Mouse (Mus musculus) CH12.LX (cell line): ENCODE results near the gene Pglyrp2. TPM values are rescaled to one million over a fixed set of nuclear protein-coding genes. Genes with fewer than 3 reads are reported as not detected.

ENCODE experiments used
- DNase-seq: peaks from one replicate; pipeline ENCODE4 v3.0.0-alpha.2; 2013; ENCODE audit errors: extremely low read depth
- H3K27ac ChIP-seq: 2 replicates; pipeline ENCODE4 v1.5.1; 2012; ENCODE audit warnings: low read depth, mild to moderate bottlenecking, control low read depth, moderate library complexity; ENCODE audit not compliant: insufficient read depth
- H3K27me3 ChIP-seq: replicated peaks from 2 replicates; pipeline ENCODE3; 2012; ENCODE audit warnings: inconsistent platforms
- H3K36me3 ChIP-seq, 2 experiments: replicated peaks in 1 of 2; 2 replicates each; pipeline versions ENCODE3 to v1.6.1; 2012; ENCODE audit warnings: inconsistent platforms in 1 of 2, low read length in 1 of 2, mild to moderate bottlenecking in 1 of 2, mixed read lengths in 1 of 2, moderate library complexity in 1 of 2; ENCODE audit not compliant: control insufficient read depth in 1 of 2, insufficient read depth in 1 of 2
- H3K4me1 ChIP-seq, 2 experiments: 2 replicates each; pipeline ENCODE4 v1.6.1; 2012; ENCODE audit warnings: inconsistent platforms in 1 of 2, moderate library complexity in 1 of 2; ENCODE audit not compliant: insufficient read depth in 2 of 2, control insufficient read depth in 1 of 2
- H3K4me2 ChIP-seq: 2 replicates; pipeline ENCODE4 v1.6.1; 2012; ENCODE audit warnings: low read depth, mild to moderate bottlenecking, control low read depth; ENCODE audit not compliant: poor library complexity, insufficient read depth, severe bottlenecking
- H3K4me3 ChIP-seq, 3 experiments: fragments of 150-350 bp in 1 of 3; sonication (generic) in 1 of 3; replicated peaks in 1 of 3; 2 replicates each; pipeline versions ENCODE3 to v1.5.1; 2011 to 2012; ENCODE audit warnings: low read depth in 2 of 3, low read length in 2 of 3, mild to moderate bottlenecking in 2 of 3, moderate library complexity in 2 of 3, control low read depth in 1 of 3, improper control_type of control experiment in 1 of 3, inconsistent platforms in 1 of 3, mixed read lengths in 1 of 3; ENCODE audit not compliant: poor library complexity in 1 of 3
- H3K79me2 ChIP-seq: replicated peaks from 2 replicates; pipeline ENCODE4 v1.6.1; 2012; ENCODE audit warnings: mild to moderate bottlenecking, moderate library complexity; ENCODE audit not compliant: control insufficient read depth, poor library complexity, insufficient read depth, severe bottlenecking; ENCODE audit errors: extremely low read depth
- H3K9ac ChIP-seq: 2 replicates; pipeline ENCODE4 v1.6.1; 2012; ENCODE audit warnings: low read depth, mild to moderate bottlenecking, control low read depth, moderate library complexity; ENCODE audit not compliant: insufficient read depth
- H3K9me3 ChIP-seq: replicated peaks from 2 replicates; pipeline ENCODE3; 2012; ENCODE audit warnings: low read length, inconsistent platforms, mixed read lengths
- CHD1 ChIP-seq: IDR thresholded peaks from 2 replicates; pipeline ENCODE4 v1.6.1; 2012; ENCODE audit warnings: low read depth, low read length, improper control_type of control experiment, inconsistent platforms
- CTCF ChIP-seq, 2 experiments: IDR thresholded peaks in 1 of 2; conservative IDR thresholded peaks in 1 of 2; 2 replicates each; pipeline ENCODE4 v1.5.1; 2011 to 2012; ENCODE audit warnings: low read depth in 2 of 2, low read length in 2 of 2, improper control_type of control experiment in 1 of 2, inconsistent platforms in 1 of 2, mild to moderate bottlenecking in 1 of 2, moderate library complexity in 1 of 2
- E2F4 ChIP-seq: IDR thresholded peaks from 2 replicates; pipeline ENCODE4 v1.6.1; 2011; ENCODE audit warnings: low read depth, low read length, improper control_type of control experiment; ENCODE audit not compliant: insufficient replicate concordance
- HCFC1 ChIP-seq: IDR thresholded peaks from 2 replicates; pipeline ENCODE4 v1.6.1; 2012; ENCODE audit warnings: low read depth, mild to moderate bottlenecking, inconsistent platforms, low read length, improper control_type of control experiment
- IRF4 ChIP-seq: IDR thresholded peaks from 2 replicates; pipeline ENCODE4 v1.6.1; 2014; ENCODE audit warnings: low read depth, mild to moderate bottlenecking, inconsistent platforms, low read length, improper control_type of control experiment
- JUN ChIP-seq: IDR thresholded peaks from 2 replicates; pipeline ENCODE4 v1.6.1; 2011; ENCODE audit warnings: low read depth, mild to moderate bottlenecking, low read length, improper control_type of control experiment, moderate library complexity; ENCODE audit not compliant: insufficient read depth
- JUND ChIP-seq: conservative IDR thresholded peaks from 2 replicates; pipeline ENCODE4 v1.6.1; 2011; ENCODE audit warnings: low read depth, low read length, improper control_type of control experiment
- KAT2A ChIP-seq: IDR thresholded peaks from 2 replicates; pipeline ENCODE4 v1.6.1; 2012; ENCODE audit warnings: low read length, improper control_type of control experiment, inconsistent platforms; ENCODE audit not compliant: insufficient replicate concordance
- MYC ChIP-seq: IDR thresholded peaks from 2 replicates; pipeline ENCODE4 v1.6.1; 2011; ENCODE audit warnings: low read depth, mild to moderate bottlenecking, improper control_type of control experiment, low read length
- NRF1 ChIP-seq: IDR thresholded peaks from 2 replicates; pipeline ENCODE4 v1.6.1; 2014; ENCODE audit warnings: low read depth, mild to moderate bottlenecking, inconsistent platforms, low read length, improper control_type of control experiment, moderate library complexity
- SIN3A ChIP-seq: IDR thresholded peaks from 2 replicates; pipeline ENCODE4 v1.6.1; 2012; ENCODE audit warnings: low read length, improper control_type of control experiment, inconsistent platforms
- TBP ChIP-seq: conservative IDR thresholded peaks from 2 replicates; pipeline ENCODE4 v1.6.1; 2011; ENCODE audit warnings: low read depth, low read length, improper control_type of control experiment
- TCF12 ChIP-seq: IDR thresholded peaks from 2 replicates; pipeline ENCODE4 v1.6.1; 2014; ENCODE audit warnings: low read depth, mild to moderate bottlenecking, inconsistent platforms, low read length, improper control_type of control experiment
- USF1 ChIP-seq: IDR thresholded peaks from 2 replicates; pipeline ENCODE4 v1.6.1; 2014; ENCODE audit warnings: low read depth, mild to moderate bottlenecking, inconsistent platforms, low read length, improper control_type of control experiment
- USF2 ChIP-seq: conservative IDR thresholded peaks from 2 replicates; pipeline ENCODE4 v1.6.1; 2011; ENCODE audit warnings: low read depth, low read length, improper control_type of control experiment
- ZNF384 ChIP-seq: IDR thresholded peaks from 2 replicates; pipeline ENCODE4 v1.6.1; 2012; ENCODE audit warnings: low read depth, low read length, improper control_type of control experiment, inconsistent platforms
- dilution Hi-C: fragments of 300-500 bp; cut with MboI; formaldehyde crosslinking; loops from 2 replicates; pipeline ENCODE4 v1.14.3; 2020; ENCODE audit warnings: low sequenced_read_pairs; ENCODE audit not compliant: extremely low pct_unique_long_range_greater_than_20kb, extremely low pct_ligation_motif_present
- in situ Hi-C: fragments of 300-500 bp; cut with MboI; formaldehyde crosslinking; loops from 3 replicates; pipeline ENCODE4 v1.14.3; 2019; ENCODE audit warnings: low sequenced_read_pairs, low pct_ligation_motif_present, low pct_unique_long_range_greater_than_20kb, mixed read lengths
- polyA plus RNA-seq: library from polyadenylated mRNA; unstranded; fragments of >175 nt; gene quantifications from 2 replicates; pipeline ENCODE4 v1.2.1, GENCODE M21; 2012; ENCODE audit warnings: low read depth; ENCODE audit not compliant: insufficient read length
- total RNA-seq, 2 experiments: library from RNA; depleted of rRNA; stranded (reverse); fragments of 300-350 nt in 1 of 2; fragments of >200 nt in 1 of 2; gene quantifications; 2 replicates each; pipeline ENCODE4 v1.2.3; 2012 to 2014

The Pglyrp2 gene
- total and polyA plus RNA-seq, 3 experiments: 2.0 to 5.8 (median 4.1) TPM

- in situ Hi-C loops: no loop called here
Measured at GRCm38 (mm10) chr17:32426610-32427009, 2.6 kb upstream of the Pglyrp2 start.

DNA sequence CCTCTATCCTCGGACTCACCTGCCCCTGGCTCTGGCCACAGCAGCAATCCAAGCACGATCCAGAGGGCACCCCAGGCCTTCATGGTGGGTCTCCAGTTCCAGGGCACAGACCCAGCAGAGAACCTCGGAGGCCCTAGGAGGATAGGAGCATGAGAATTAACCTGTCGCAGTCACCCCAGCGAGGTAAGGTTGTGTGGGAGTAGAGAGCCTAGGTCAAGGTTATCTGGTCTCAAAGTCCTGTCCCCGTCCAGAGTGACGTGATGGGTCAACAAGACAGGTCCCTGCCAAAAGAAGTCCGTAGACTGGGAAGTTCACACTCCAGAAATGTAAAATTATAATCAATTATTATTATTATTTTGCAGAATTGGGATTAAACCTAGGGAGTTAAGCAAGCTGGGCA is 3.2 kb downstream of the Pglyrp2 start:
- H3K27ac ChIP-seq: no peak overlapping the region
- no peak overlapping the region for H3K4me3 ChIP-seq
- no peak for TF ChIP-seq JUN
- no peak for TF ChIP-seq USF2
- no peak for TF ChIP-seq TCF12
- no peak for TF ChIP-seq E2F4
- no peak for TF ChIP-seq NRF1
- TF ChIP-seq IRF4: no peak
- TF ChIP-seq KAT2A: no peak
- no peak for TF ChIP-seq JUND
- no peak for TF ChIP-seq CHD1
- TF ChIP-seq CTCF (conservative IDR thresholded peaks at IDR 0.05 in 1 of 2, IDR thresholded peaks at IDR 0.05 in 1 of 2; ENCODE audit: low read depth in 2 of 2, low read length in 2 of 2): no peak
- no peaks in the 10 kb centered on the region for H3K79me2 ChIP-seq
- H3K36me3 ChIP-seq: peaks cover 0 to 23% of the 10 kb centered on the region in 2 experiments
- dilution Hi-C loops: no loop called here
- H3K9ac ChIP-seq: no peak overlapping the region
- in situ Hi-C loops: no loop called here
- DNase-seq: no peak
- H3K27me3 ChIP-seq: no peaks in the 10 kb centered on the region
- H3K4me1 ChIP-seq: peaks cover 16 to 33% of the 10 kb centered on the region in 2 experiments
- no peaks in the 10 kb centered on the region for H3K9me3 ChIP-seq
- no peak overlapping the region for H3K4me2 ChIP-seq

More at GRCm38 (mm10) chr17:32426610-32427009, 2.6 kb upstream of the Pglyrp2 start:
- no peaks in the 10 kb centered on the region for H3K27me3 ChIP-seq
- no peak overlapping the region for H3K27ac ChIP-seq
- peaks cover 27 to 36% of the 10 kb centered on the region in 2 experiments for H3K4me1 ChIP-seq
- DNase-seq: no peak
- no peaks in the 10 kb centered on the region for H3K9me3 ChIP-seq
- no peak overlapping the region for H3K4me3 ChIP-seq
- TF ChIP-seq TBP: no peak
- no peak for TF ChIP-seq TCF12
- no peak for TF ChIP-seq HCFC1
- TF ChIP-seq KAT2A: no peak
- TF ChIP-seq ZNF384: no peak
- no peaks in the 10 kb centered on the region for H3K36me3 ChIP-seq
- H3K79me2 ChIP-seq: no peaks in the 10 kb centered on the region
- H3K9ac ChIP-seq: no peak overlapping the region
- H3K4me2 ChIP-seq: no peak overlapping the region
- dilution Hi-C loops: no loop called here

DNA sequence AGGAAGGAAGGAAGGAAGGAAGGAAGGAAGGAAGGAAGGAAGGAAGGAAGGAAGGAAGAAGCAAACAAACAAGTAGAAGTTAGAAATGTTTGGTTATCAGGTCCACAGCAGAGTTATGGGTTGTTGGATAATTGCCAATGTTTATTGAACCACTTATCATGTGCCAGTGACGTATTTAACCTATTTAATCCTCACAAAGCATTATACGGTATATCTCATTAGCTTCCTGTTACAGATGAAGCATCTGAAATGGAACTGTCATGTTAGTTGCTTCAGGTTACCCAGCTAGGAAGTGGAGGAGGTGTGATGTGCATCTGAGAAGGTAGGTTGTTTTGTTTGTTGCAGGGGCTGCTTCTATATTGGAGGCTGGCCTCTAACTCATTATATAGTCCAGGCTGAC is 4.0 kb downstream of the Pglyrp2 start:
- in situ Hi-C loops (no loop called here), dilution Hi-C loops (no loop called here)
- Histone ChIP-seq H3K79me2 (no peaks in the 10 kb centered on the region), H3K4me3 (no peak overlapping the region), H3K36me3 (peaks cover 0 to 30% of the 10 kb centered on the region in 2 experiments), H3K27me3 (no peaks in the 10 kb centered on the region), H3K4me2 (no peak overlapping the region), H3K9ac (no peak overlapping the region), H3K9me3 (no peaks in the 10 kb centered on the region), H3K4me1 (peaks cover 11 to 26% of the 10 kb centered on the region in 2 experiments), H3K27ac (no peak overlapping the region)
- no peak for TF ChIP-seq USF1
- TF ChIP-seq KAT2A: no peak
- TF ChIP-seq IRF4: no peak
- TF ChIP-seq MYC: no peak
- no peak for TF ChIP-seq SIN3A
- DNase-seq: no peak
